Mouse (Mus musculus): ENCODE data around the gene Gm3646. TPM values are rescaled to one million over a fixed set of nuclear protein-coding genes. Genes with fewer than 3 reads are reported as not detected.

The Gm3646 gene
- total RNA-seq (2022), result not detected

GRCm38 (mm10) chr1:39805243-39805979, at the start of gene Gm3646:
Gene Gm3646 (minus strand): TSS chr1:39805332.
- peak in 1 of 2 experiments; percentile 10 for DNase-seq (ENCODE audit: low spot score in 2 of 2)

- no peak for DNase-seq (ENCODE audit: low spot score in 2 of 2)
These were observed 41.9 kb upstream of the Gm3646 start for GRCm38 (mm10) chr1:39847066-39847465.

- DNase-seq (ENCODE audit: low spot score in 2 of 2), result no peak
These were observed 41.0 kb upstream of the Gm3646 start for GRCm38 (mm10) chr1:39846031-39846550.

- DNase-seq (ENCODE audit: low spot score in 2 of 2), result no peak
These were observed 38.2 kb upstream of the Gm3646 start for GRCm38 (mm10) chr1:39843328-39843727.

GRCm38 (mm10) chr1:39842218-39843007, 37.3 kb upstream of the Gm3646 start:
- no peak for DNase-seq (ENCODE audit: low spot score in 2 of 2)

- DNase-seq (ENCODE audit: low spot score in 2 of 2), result no peak
These were observed 35.7 kb upstream of the Gm3646 start for GRCm38 (mm10) chr1:39840856-39841255.

GRCm38 (mm10) chr1:39839838-39840237, 34.7 kb upstream of the Gm3646 start:
- no peak for DNase-seq (ENCODE audit: low spot score in 2 of 2)

- DNase-seq (ENCODE audit: low spot score in 2 of 2), result no peak
These were observed 34.1 kb upstream of the Gm3646 start for GRCm38 (mm10) chr1:39839217-39839616.

- no peak for DNase-seq (ENCODE audit: low spot score in 2 of 2)
These were observed 33.5 kb upstream of the Gm3646 start for GRCm38 (mm10) chr1:39838487-39839169.

GRCm38 (mm10) chr1:39831594-39832039, 26.5 kb upstream of the Gm3646 start:
- DNase-seq (ENCODE audit: low spot score in 2 of 2), result no peak

- DNase-seq (ENCODE audit: low spot score in 2 of 2), result no peak
These were observed 25.9 kb upstream of the Gm3646 start for GRCm38 (mm10) chr1:39830786-39831593.

- DNase-seq (ENCODE audit: low spot score in 2 of 2), result no peak
These were observed 19.8 kb upstream of the Gm3646 start for GRCm38 (mm10) chr1:39824902-39825301.

- DNase-seq (ENCODE audit: low spot score in 2 of 2), result no peak
These were observed 19.1 kb upstream of the Gm3646 start for GRCm38 (mm10) chr1:39824240-39824639.

- no peak for DNase-seq (ENCODE audit: low spot score in 2 of 2)
These were observed 14.5 kb upstream of the Gm3646 start for GRCm38 (mm10) chr1:39819596-39819995.

- DNase-seq (ENCODE audit: low spot score in 2 of 2), result no peak
These were observed 10.6 kb upstream of the Gm3646 start for GRCm38 (mm10) chr1:39815766-39816165.

- no peak for DNase-seq (ENCODE audit: low spot score in 2 of 2)
These were observed 7.9 kb upstream of the Gm3646 start for GRCm38 (mm10) chr1:39813067-39813466.

- no peak for DNase-seq (ENCODE audit: low spot score in 2 of 2)
These were observed 343 bp downstream of the Gm3646 start for GRCm38 (mm10) chr1:39804789-39805188.

- DNase-seq (ENCODE audit: low spot score in 2 of 2), result no peak
These were observed 2.2 kb downstream of the Gm3646 start for GRCm38 (mm10) chr1:39802946-39803345.

- DNase-seq (ENCODE audit: low spot score in 2 of 2), result no peak
These were observed 7.6 kb downstream of the Gm3646 start for GRCm38 (mm10) chr1:39797496-39797895.

- DNase-seq (ENCODE audit: low spot score in 2 of 2), result no peak
These were observed 8.4 kb downstream of the Gm3646 start for GRCm38 (mm10) chr1:39796765-39797164.

GRCm38 (mm10) chr1:39784632-39785031, 20.5 kb downstream of the Gm3646 start:
- DNase-seq (ENCODE audit: low spot score in 2 of 2), result no peak
